Mouse (Mus musculus) 3134 (cell line): Measurements from ENCODE around the gene Dll4.

Experiments used
- DNase-seq: peaks from one replicate; pipeline ENCODE4 v3.0.0-alpha.2; 2011; ENCODE audit warnings: low spot score; ENCODE audit not compliant: insufficient read length; ENCODE audit errors: extremely low read depth

The Dll4 gene

GRCm38 (mm10) chr2:119332177-119332661 is 6.6 kb downstream of the Dll4 start:
- DNase-seq = no peak

- no peak for DNase-seq
Measured at GRCm38 (mm10) chr2:119334135-119334534, 8.6 kb downstream of the Dll4 start.

- DNase-seq = no peak
Measured at GRCm38 (mm10) chr2:119334964-119335525, 9.5 kb downstream of the Dll4 start.

- no peak for DNase-seq
Measured at GRCm38 (mm10) chr2:119335535-119335934, 10.0 kb downstream of the Dll4 start.

- no peak for DNase-seq
Measured at GRCm38 (mm10) chr2:119336002-119336401, 10.4 kb downstream of the Dll4 start.

GRCm38 (mm10) chr2:119336470-119336869 is 10.9 kb downstream of the Dll4 start:
- DNase-seq = no peak

GRCm38 (mm10) chr2:119337425-119338265 is 12.1 kb downstream of the Dll4 start:
- DNase-seq = peak; percentile 88

- DNase-seq = no peak
Measured at GRCm38 (mm10) chr2:119344537-119345138, 19.1 kb downstream of the Dll4 start.

GRCm38 (mm10) chr2:119350555-119351486 is 25.2 kb downstream of the Dll4 start, which contains the start of gene Chac1:
Chac1 (plus strand) TSS chr2:119351229.
- DNase-seq = peak; percentile 98

- DNase-seq = no peak
Measured at GRCm38 (mm10) chr2:119353707-119354106, 28.1 kb downstream of the Dll4 start.

GRCm38 (mm10) chr2:119355089-119355488 is 29.5 kb downstream of the Dll4 start:
- DNase-seq = no peak

GRCm38 (mm10) chr2:119355651-119356050 is 30.1 kb downstream of the Dll4 start:
- peak; percentile 48 for DNase-seq

- DNase-seq = no peak
Measured at GRCm38 (mm10) chr2:119356310-119356709, 30.7 kb downstream of the Dll4 start.

- DNase-seq = no peak
Measured at GRCm38 (mm10) chr2:119356805-119357204, 31.2 kb downstream of the Dll4 start.

- DNase-seq = peak; percentile 60
Measured at GRCm38 (mm10) chr2:119358249-119358648, 32.7 kb downstream of the Dll4 start.

GRCm38 (mm10) chr2:119359721-119360291 is 34.2 kb downstream of the Dll4 start:
- no peak for DNase-seq

- DNase-seq = no peak
Measured at GRCm38 (mm10) chr2:119364969-119365368, 39.4 kb downstream of the Dll4 start.

- no peak for DNase-seq
Measured at GRCm38 (mm10) chr2:119367346-119367745, 41.8 kb downstream of the Dll4 start.

- DNase-seq = no peak
Measured at GRCm38 (mm10) chr2:119370116-119370515, 44.5 kb downstream of the Dll4 start.

- DNase-seq = peak; percentile 13
Measured at GRCm38 (mm10) chr2:119377286-119377685, 51.7 kb downstream of the Dll4 start.
